Mouse (Mus musculus) midbrain, postnatal 0 days (tissue): ENCODE data around the gene Higd1c. TPM values are rescaled to one million over a fixed set of nuclear protein-coding genes. Genes with fewer than 3 reads are reported as not detected.

Experiments used
- ATAC-seq: fragments of 200-750 bp; cut with Nextera tagmentation; 2 replicates; pipeline ENCODE4 v1.8.0; 2017; ENCODE audit warnings: moderate number of reproducible peaks, mild to moderate bottlenecking, moderate TSS enrichment, moderate library complexity; ENCODE audit not compliant: low FRiP score
- DNase-seq: peaks from one replicate; pipeline ENCODE4 v3.0.0-alpha.2; 2015; ENCODE audit warnings: low spot score
- H3K27ac ChIP-seq: fragments of 300-500 bp; sonication (generic); 2 replicates; pipeline ENCODE4 v1.5.1; 2014; ENCODE audit warnings: low read depth, mild to moderate bottlenecking, low read length, mixed read lengths
- H3K27me3 ChIP-seq: fragments of 300-500 bp; sonication (generic); 2 replicates; pipeline ENCODE4 v1.6.1; 2014; ENCODE audit warnings: low read length, control low read depth, mixed read lengths; ENCODE audit not compliant: insufficient read depth
- H3K36me3 ChIP-seq: fragments of 300-500 bp; sonication (generic); 2 replicates; pipeline ENCODE4 v1.6.1; 2014; ENCODE audit warnings: low read length, control low read depth, mixed read lengths; ENCODE audit not compliant: insufficient read depth
- H3K4me1 ChIP-seq: fragments of 300-500 bp; sonication (generic); 2 replicates; pipeline ENCODE4 v1.6.1; 2014; ENCODE audit warnings: mild to moderate bottlenecking, control low read depth, antibody characterized with exemption, low read length, mixed read lengths; ENCODE audit not compliant: insufficient read depth
- H3K4me2 ChIP-seq: fragments of 300-500 bp; sonication (generic); 2 replicates; pipeline ENCODE4 v1.6.1; 2014; ENCODE audit warnings: low read depth, mild to moderate bottlenecking, low read length, mixed read lengths; ENCODE audit not compliant: poor library complexity, severe bottlenecking
- H3K4me3 ChIP-seq: fragments of 300-500 bp; sonication (generic); 2 replicates; pipeline ENCODE4 v1.5.1; 2014; ENCODE audit warnings: low read depth, mild to moderate bottlenecking, low read length, moderate library complexity
- H3K9ac ChIP-seq: fragments of 300-500 bp; sonication (generic); replicated peaks from 2 replicates; pipeline ENCODE4 v1.6.1; 2014; ENCODE audit warnings: mild to moderate bottlenecking, low read length, moderate library complexity, mixed read lengths; ENCODE audit not compliant: poor library complexity, severe bottlenecking
- H3K9me3 ChIP-seq: fragments of 300-500 bp; sonication (generic); 2 replicates; pipeline ENCODE4 v1.6.1; 2016; ENCODE audit warnings: low read length, control low read depth
- CTCF ChIP-seq: IDR thresholded peaks from 2 replicates; pipeline ENCODE4 v1.5.1; 2016; ENCODE audit warnings: antibody characterized with exemption, mild to moderate bottlenecking
- WGBS: fragments of 180-500 bp; shearing (Covaris S2); extraction: QIAGEN DNeasy Blood & Tissue Kit; methylation state at CpG from one replicate; pipeline ENCODE4 v1.1.7; 2014; 5-methylcytosine and 5-hydroxymethylcytosine counted together
- polyA plus RNA-seq: library from polyadenylated mRNA; unstranded; fragments of >200 nt; fragmentation: Nextera tagmentation; extraction: Ambion mirVana; gene quantifications from 2 replicates; pipeline ENCODE4 v1.2.1, GENCODE M21; 2015
- total RNA-seq: library from RNA; depleted of rRNA; stranded (reverse); fragments of >200 nt; gene quantifications from 2 replicates; pipeline ENCODE4 v1.2.3, GENCODE M21; 2014

The Higd1c gene
- total and polyA plus RNA-seq, 2 experiments from 2014 or later = not detected

GRCm38 (mm10) chr15:100411731-100412130, 47.4 kb downstream of the Higd1c start:
- no peak for TF ChIP-seq CTCF
- 90% methylated on average over 5 of the region's 5 CpGs for WGBS

GRCm38 (mm10) chr15:100413306-100413705, 49.0 kb downstream of the Higd1c start:
- peaks cover 14% of the 10 kb centered on the region for H3K36me3 ChIP-seq
- no peak overlapping the region for H3K27ac ChIP-seq
- no peak for ATAC-seq
- no peak overlapping the region for H3K4me2 ChIP-seq
- no peaks in the 10 kb centered on the region for H3K9me3 ChIP-seq
- H3K9ac ChIP-seq = no peak overlapping the region
- no peak for TF ChIP-seq CTCF
- no peak for DNase-seq
- H3K4me3 ChIP-seq = no peak overlapping the region
- H3K4me1 ChIP-seq = no peaks in the 10 kb centered on the region
- no peaks in the 10 kb centered on the region for H3K27me3 ChIP-seq
- WGBS = 77% methylated on average over 4 of the region's 5 CpGs

More at GRCm38 (mm10) chr15:100411731-100412130, 47.4 kb downstream of the Higd1c start:
- DNase-seq = no peak
- Histone ChIP-seq H3K9ac (no peak overlapping the region), H3K27ac (no peak overlapping the region), H3K36me3 (peaks cover 22% of the 10 kb centered on the region), H3K27me3 (no peaks in the 10 kb centered on the region), H3K4me1 (no peaks in the 10 kb centered on the region), H3K9me3 (no peaks in the 10 kb centered on the region), H3K4me3 (no peak overlapping the region), H3K4me2 (no peak overlapping the region)
- ATAC-seq = no peak

- H3K4me1 ChIP-seq = no peaks in the 10 kb centered on the region
- no peak overlapping the region for H3K27ac ChIP-seq
- H3K4me2 ChIP-seq = no peak overlapping the region
- no peak for TF ChIP-seq CTCF
- H3K4me3 ChIP-seq = no peak overlapping the region
- no peak overlapping the region for H3K9ac ChIP-seq
- DNase-seq (no peak), ATAC-seq (no peak)
- no peaks in the 10 kb centered on the region for H3K27me3 ChIP-seq
- peaks cover 11% of the 10 kb centered on the region for H3K36me3 ChIP-seq
- WGBS = 75% methylated on average over 4 of the region's 4 CpGs
- H3K9me3 ChIP-seq = no peaks in the 10 kb centered on the region
These were observed 49.7 kb downstream of the Higd1c start for GRCm38 (mm10) chr15:100414011-100414410.

DNA sequence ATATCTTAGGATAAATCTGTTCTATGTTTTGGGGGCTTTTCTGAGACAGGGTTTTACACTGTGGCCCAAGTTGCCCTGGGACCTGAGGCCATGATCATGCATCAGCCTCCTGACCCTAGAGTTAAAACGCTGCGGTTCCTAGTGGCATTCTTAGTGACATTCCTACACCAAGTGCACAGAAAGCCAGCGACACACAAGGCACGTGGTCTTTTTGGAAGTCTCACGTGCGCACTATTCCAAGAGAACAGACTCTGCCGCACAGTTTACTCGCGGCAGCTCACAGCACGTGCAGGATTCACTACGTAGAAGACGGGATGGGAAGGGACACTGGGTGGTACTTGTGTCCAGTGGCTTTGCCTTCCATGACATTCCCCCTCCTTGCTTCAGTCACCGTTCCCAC, 50.6 kb downstream of the Higd1c start:
- Histone ChIP-seq H3K4me2 (no peak overlapping the region), H3K9me3 (no peaks in the 10 kb centered on the region), H3K9ac (no peak overlapping the region), H3K27me3 (no peaks in the 10 kb centered on the region), H3K4me1 (0 out of 2 replicates have a peak, but pooled peaks cover under 1% of the 10 kb centered on the region), H3K4me3 (no peak overlapping the region), H3K27ac (no peak overlapping the region), H3K36me3 (peaks cover 9% of the 10 kb centered on the region; the same call in 1 of the 2 replicates)
- no peak for TF ChIP-seq CTCF
- WGBS = 93% methylated on average over 13 of the region's 13 CpGs
- no peak for ATAC-seq
- no peak for DNase-seq

- TF ChIP-seq CTCF = no peak
- no peaks in the 10 kb centered on the region for H3K27me3 ChIP-seq
- 85% methylated on average over 8 of the region's 8 CpGs for WGBS
- H3K9me3 ChIP-seq = no peaks in the 10 kb centered on the region
- DNase-seq (no peak), ATAC-seq (no peak)
- H3K9ac ChIP-seq = no peak overlapping the region
- no peak overlapping the region for H3K27ac ChIP-seq
- H3K4me3 ChIP-seq = no peak overlapping the region
- 0 out of 2 replicates have a peak, but pooled peaks cover 2% of the 10 kb centered on the region for H3K36me3 ChIP-seq
- H3K4me2 ChIP-seq = no peak overlapping the region
- H3K4me1 ChIP-seq = peaks cover 7% of the 10 kb centered on the region; the same call in 1 of the 2 replicates
These were observed 51.3 kb downstream of the Higd1c start for GRCm38 (mm10) chr15:100415684-100416083.

DNA sequence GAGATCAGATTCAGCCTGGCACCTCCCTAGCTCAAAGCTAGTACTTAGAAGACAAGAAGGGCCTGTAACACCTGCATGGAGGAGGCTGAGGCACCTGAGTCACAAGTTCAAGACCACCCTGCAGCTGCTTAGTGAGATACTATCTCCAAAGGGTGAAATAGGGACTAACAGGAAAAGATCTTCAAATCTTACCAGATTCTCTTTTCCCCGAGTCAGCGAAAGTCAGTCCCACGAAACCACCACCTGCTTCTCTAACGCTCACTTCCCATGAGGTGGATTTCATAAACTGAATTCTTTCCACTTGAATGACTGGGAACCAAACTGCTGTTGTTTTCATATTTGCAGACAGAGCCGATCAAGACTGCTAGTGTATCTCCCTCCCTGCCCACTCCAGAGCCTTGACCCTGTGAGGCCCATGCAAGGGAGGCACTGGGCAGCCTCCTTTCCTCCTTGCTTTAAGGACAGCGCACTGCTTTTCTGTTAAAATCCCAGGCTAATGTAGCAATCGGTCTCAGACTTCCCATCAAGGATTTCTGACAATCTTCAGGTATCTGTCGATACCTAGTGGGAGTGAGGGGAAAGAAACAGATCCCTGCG, 53.6 kb downstream of the Higd1c start:
- Histone ChIP-seq H3K9me3 (no peaks in the 10 kb centered on the region), H3K27ac (no peak overlapping the region), H3K36me3 (no peaks in the 10 kb centered on the region), H3K27me3 (no peaks in the 10 kb centered on the region), H3K9ac (no peak overlapping the region), H3K4me3 (no peak overlapping the region), H3K4me2 (no peak overlapping the region), H3K4me1 (peaks cover 13% of the 10 kb centered on the region; the same call in 1 of the 2 replicates)
- DNase-seq = no peak
- WGBS = 87% methylated on average over 9 of the region's 9 CpGs
- ATAC-seq = no peak
- TF ChIP-seq CTCF = no peak
